Mouse (Mus musculus) forebrain, embryonic 16.5 days (tissue): ENCODE data around the gene Adh4. TPM values are rescaled to one million over a fixed set of nuclear protein-coding genes. Genes with fewer than 3 reads are reported as not detected.
"Not testable (repeated sequence)": the region's sequence is repeated elsewhere in the genome, so short reads cannot be mapped to it uniquely, and the experiment has no call there.

Source experiments
- ATAC-seq: fragments of 200-750 bp; cut with Nextera tagmentation; 2 replicates; pipeline ENCODE4 v1.8.0; 2017; ENCODE audit warnings: mild to moderate bottlenecking, moderate library complexity
- H3K27ac ChIP-seq: fragments of 300-500 bp; sonication (generic); 2 replicates; pipeline ENCODE4 v1.5.1; 2014; ENCODE audit warnings: low read length, control low read depth
- H3K27me3 ChIP-seq: fragments of 300-500 bp; sonication (generic); replicated peaks from 2 replicates; pipeline ENCODE4 v1.6.1; 2014; ENCODE audit warnings: low read length; ENCODE audit not compliant: control insufficient read depth, insufficient read depth
- H3K36me3 ChIP-seq: fragments of 300-500 bp; sonication (generic); 2 replicates; pipeline ENCODE4 v1.6.1; 2014; ENCODE audit not compliant: control insufficient read depth, insufficient read depth
- H3K4me1 ChIP-seq: fragments of 300-500 bp; sonication (generic); replicated peaks from 2 replicates; pipeline ENCODE4 v1.6.1; 2014; ENCODE audit warnings: low read length; ENCODE audit not compliant: control insufficient read depth, insufficient read depth
- H3K4me2 ChIP-seq: fragments of 300-500 bp; sonication (generic); 2 replicates; pipeline ENCODE4 v1.6.1; 2014; ENCODE audit warnings: mild to moderate bottlenecking, low read length, control low read depth
- H3K4me3 ChIP-seq: fragments of 300-500 bp; sonication (generic); replicated peaks from 2 replicates; pipeline ENCODE4 v1.5.1; 2014; ENCODE audit warnings: mild to moderate bottlenecking, low read length, control low read depth
- H3K9ac ChIP-seq: fragments of 300-500 bp; sonication (generic); replicated peaks from 2 replicates; pipeline ENCODE4 v1.6.1; 2014; ENCODE audit warnings: low read depth, low read length, control low read depth
- H3K9me3 ChIP-seq: fragments of 300-500 bp; sonication (generic); 2 replicates; pipeline ENCODE4 v1.6.1; 2016; ENCODE audit warnings: low read length; ENCODE audit not compliant: control insufficient read depth
- WGBS: fragments of 180-500 bp; shearing (Covaris S2); extraction: QIAGEN DNeasy Blood & Tissue Kit; methylation state at CpG from one replicate; pipeline ENCODE4 v1.1.7; 2014; 5-methylcytosine and 5-hydroxymethylcytosine counted together
- polyA plus RNA-seq: library from polyadenylated mRNA; unstranded; fragments of >200 nt; fragmentation: Nextera tagmentation; extraction: Ambion mirVana; gene quantifications from 2 replicates; pipeline ENCODE4 v1.2.1, GENCODE M21; 2015

Adh4 gene
- polyA plus RNA-seq, 1 experiment from 2014 or later: not detected

GRCm38 (mm10) chr3:138460260-138460659 is 45.0 kb downstream of the Adh4 start:
- Histone ChIP-seq H3K9me3 (0 out of 2 replicates have a peak, but pooled peaks cover 3% of the 10 kb centered on the region), H3K27ac (no peak overlapping the region), H3K4me1 (no peaks in the 10 kb centered on the region), H3K4me3 (no peak overlapping the region), H3K27me3 (no peaks in the 10 kb centered on the region), H3K4me2 (no peak overlapping the region), H3K36me3 (peaks cover 31% of the 10 kb centered on the region), H3K9ac (no peak overlapping the region)
- ATAC-seq: no peak
- whole genome bisulfite sequencing: 78% methylated on average over 13 of the region's 13 CpGs

- Histone ChIP-seq H3K9me3 (0 out of 2 replicates have a peak, but pooled peaks cover 3% of the 10 kb centered on the region), H3K27ac (no peak overlapping the region), H3K27me3 (no peaks in the 10 kb centered on the region), H3K4me1 (no peaks in the 10 kb centered on the region), H3K4me3 (no peak overlapping the region), H3K9ac (no peak overlapping the region), H3K4me2 (no peak overlapping the region), H3K36me3 (peaks cover 30% of the 10 kb centered on the region)
- WGBS: 73% methylated on average over 3 of the region's 3 CpGs
- no peak for ATAC-seq
Observed at GRCm38 (mm10) chr3:138461832-138462231, 46.6 kb downstream of the Adh4 start.

DNA sequence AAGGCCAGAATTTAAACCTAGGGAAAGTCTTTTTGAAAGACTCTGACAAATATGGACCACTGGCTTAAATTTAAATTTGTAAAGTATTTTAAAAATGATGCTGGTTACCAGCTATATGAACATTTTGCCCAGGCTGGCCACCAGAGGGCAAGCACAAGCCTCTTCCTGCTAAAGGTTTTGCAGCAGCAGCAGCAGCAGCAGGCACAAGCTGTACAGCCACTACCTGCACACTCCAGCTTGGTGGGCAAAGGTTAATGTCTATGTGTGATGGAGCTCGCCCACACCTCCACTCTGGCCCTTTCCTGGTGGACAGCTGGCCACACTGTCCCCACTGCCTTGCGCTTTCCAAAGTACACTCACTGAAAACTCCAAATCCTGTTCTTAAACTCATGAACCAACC is 47.9 kb downstream of the Adh4 start:
- no peak overlapping the region for H3K4me3 ChIP-seq
- peak; percentile 58; the same call in 1 of the 2 replicates for ATAC-seq
- no peaks in the 10 kb centered on the region for H3K4me1 ChIP-seq
- H3K9ac ChIP-seq: no peak overlapping the region
- peaks cover 30% of the 10 kb centered on the region for H3K36me3 ChIP-seq
- no peak overlapping the region for H3K4me2 ChIP-seq
- H3K9me3 ChIP-seq: no peaks in the 10 kb centered on the region
- H3K27ac ChIP-seq: no peak overlapping the region
- no peaks in the 10 kb centered on the region for H3K27me3 ChIP-seq
- WGBS: 86% methylated on average over 2 of the region's 2 CpGs

DNA sequence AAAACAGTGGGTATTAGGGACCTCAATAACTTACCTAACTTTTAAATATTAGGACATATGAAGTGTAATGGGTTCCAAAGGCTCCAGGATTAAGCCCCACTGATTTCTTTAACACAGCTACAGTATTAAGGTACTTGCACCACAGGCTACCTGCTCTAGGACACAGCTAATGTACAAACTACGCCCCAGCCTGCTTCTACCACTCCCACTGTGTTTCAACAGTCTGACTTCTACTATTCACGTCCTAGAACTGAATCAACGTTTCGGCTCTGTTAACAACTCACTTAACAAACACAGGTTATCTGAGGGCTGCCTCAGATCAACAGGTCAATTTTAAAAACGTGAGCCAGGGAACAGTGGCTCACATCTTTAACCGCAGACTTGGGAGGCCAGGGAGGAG is 48.5 kb downstream of the Adh4 start:
- Histone ChIP-seq H3K4me1 (no peaks in the 10 kb centered on the region), H3K4me3 (no peak overlapping the region), H3K9me3 (no peaks in the 10 kb centered on the region), H3K9ac (no peak overlapping the region), H3K27ac (no peak overlapping the region), H3K27me3 (no peaks in the 10 kb centered on the region), H3K4me2 (no peak overlapping the region), H3K36me3 (peaks cover 29% of the 10 kb centered on the region)
- ATAC-seq: no peak
- 91% methylated on average over 6 of the region's 6 CpGs for WGBS

GRCm38 (mm10) chr3:138464573-138465147 is 49.4 kb downstream of the Adh4 start:
- ATAC-seq: no peak
- H3K4me2 ChIP-seq: no peak overlapping the region
- 83% methylated on average over 16 of the region's 16 CpGs for WGBS
- peaks cover 23% of the 10 kb centered on the region for H3K36me3 ChIP-seq
- no peaks in the 10 kb centered on the region for H3K27me3 ChIP-seq
- no peaks in the 10 kb centered on the region for H3K9me3 ChIP-seq
- no peak overlapping the region for H3K4me3 ChIP-seq
- H3K4me1 ChIP-seq: no peaks in the 10 kb centered on the region
- H3K9ac ChIP-seq: no peak overlapping the region
- H3K27ac ChIP-seq: no peak overlapping the region

DNA sequence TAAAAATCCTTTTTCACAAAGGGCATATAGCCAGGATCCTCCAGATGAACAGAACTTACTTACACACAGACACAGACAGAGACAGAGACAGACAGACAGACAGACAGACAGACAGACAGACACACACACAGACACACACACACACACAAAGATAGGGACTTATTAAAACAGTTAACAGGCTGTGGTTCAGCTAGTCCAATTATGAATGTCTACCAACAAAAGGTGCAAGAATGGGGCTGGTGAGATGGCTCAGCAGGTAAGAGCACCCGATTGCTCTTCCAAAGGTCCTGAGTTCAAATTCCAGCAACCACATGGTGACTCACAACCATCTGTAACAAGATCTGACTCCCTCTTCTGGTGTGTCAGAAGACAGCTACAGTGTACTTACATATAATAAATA is 51.4 kb downstream of the Adh4 start:
- not testable (repeated sequence) for H3K4me1 ChIP-seq, H3K27me3 ChIP-seq, H3K4me2 ChIP-seq, H3K27ac ChIP-seq, H3K9me3 ChIP-seq, H3K9ac ChIP-seq, ATAC-seq, H3K4me3 ChIP-seq
- H3K36me3 ChIP-seq: peaks cover 21% of the 10 kb centered on the region
- WGBS: 100% methylated on average over 1 of the region's 1 CpGs

- peaks cover 12% of the 10 kb centered on the region for H3K36me3 ChIP-seq
- H3K4me1 ChIP-seq: no peaks in the 10 kb centered on the region
- no peak overlapping the region for H3K27ac ChIP-seq
- 94% methylated on average over 3 of the region's 3 CpGs for WGBS
- H3K27me3 ChIP-seq: no peaks in the 10 kb centered on the region
- no peak for ATAC-seq
- H3K4me3 ChIP-seq: no peak overlapping the region
- H3K9me3 ChIP-seq: no peaks in the 10 kb centered on the region
- H3K9ac ChIP-seq: no peak overlapping the region
- no peak overlapping the region for H3K4me2 ChIP-seq
Observed at GRCm38 (mm10) chr3:138471066-138471465, 55.8 kb downstream of the Adh4 start.

DNA sequence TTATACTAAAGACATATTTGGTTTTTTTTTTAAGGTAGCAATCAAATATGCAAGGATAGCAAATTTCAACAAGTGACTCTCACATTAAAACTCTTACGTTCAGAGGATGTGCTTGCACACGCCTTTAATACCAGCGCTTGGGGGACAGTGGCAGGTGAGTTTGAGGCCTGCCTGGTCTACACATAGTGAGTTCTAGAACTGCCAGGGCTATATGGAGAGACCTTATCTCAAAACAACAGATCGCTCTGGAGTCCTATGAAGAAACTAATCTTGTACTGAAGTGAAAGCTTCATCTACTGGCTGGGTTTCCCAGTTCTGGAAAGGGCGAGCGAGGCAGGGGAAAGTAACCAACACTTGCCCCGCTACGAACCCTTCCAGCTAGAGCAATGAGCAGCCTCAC is 64.2 kb downstream of the Adh4 start:
- H3K4me2 ChIP-seq: no peak overlapping the region
- 96% methylated on average over 8 of the region's 8 CpGs for WGBS
- no peak overlapping the region for H3K27ac ChIP-seq
- peaks cover 4% of the 10 kb centered on the region; the same call in 1 of the 2 replicates for H3K4me1 ChIP-seq
- H3K9ac ChIP-seq: no peak overlapping the region
- H3K9me3 ChIP-seq: no peaks in the 10 kb centered on the region
- ATAC-seq: no peak
- peaks cover 13% of the 10 kb centered on the region for H3K36me3 ChIP-seq
- H3K27me3 ChIP-seq: no peaks in the 10 kb centered on the region
- H3K4me3 ChIP-seq: no peak overlapping the region
